Mouse (Mus musculus) testis, adult 2 months (tissue): ENCODE measurements around the gene Kazn.

Source experiments
- CTCF ChIP-seq: fragments of 200-500 bp; IDR thresholded peaks from 2 replicates; pipeline ENCODE4 v1.5.1; 2012; ENCODE audit warnings: low read depth, mild to moderate bottlenecking, inconsistent platforms, low read length, moderate library complexity; ENCODE audit not compliant: control insufficient read depth, insufficient read depth, insufficient replicate concordance
- POLR2A ChIP-seq: fragments of 200-500 bp; IDR thresholded peaks from 2 replicates; pipeline ENCODE4 v1.6.1; 2012; ENCODE audit warnings: low read depth, mild to moderate bottlenecking, inconsistent platforms, low read length, moderate library complexity; ENCODE audit not compliant: control insufficient read depth

- TF ChIP-seq CTCF (no peak), POLR2A (no peak)
These were observed 56.2 kb downstream of the Kazn start for GRCm38 (mm10) chr4:142183015-142183414.
